Mouse (Mus musculus) cerebellum, postnatal 25 days (tissue): ENCODE data around the gene Pax3.

Source experiments
- DNase-seq, 2 experiments: peaks; one replicate each; pipeline ENCODE4 v3.0.0; 2021; ENCODE audit warnings: mixed read lengths in 2 of 2

The Pax3 gene

DNA sequence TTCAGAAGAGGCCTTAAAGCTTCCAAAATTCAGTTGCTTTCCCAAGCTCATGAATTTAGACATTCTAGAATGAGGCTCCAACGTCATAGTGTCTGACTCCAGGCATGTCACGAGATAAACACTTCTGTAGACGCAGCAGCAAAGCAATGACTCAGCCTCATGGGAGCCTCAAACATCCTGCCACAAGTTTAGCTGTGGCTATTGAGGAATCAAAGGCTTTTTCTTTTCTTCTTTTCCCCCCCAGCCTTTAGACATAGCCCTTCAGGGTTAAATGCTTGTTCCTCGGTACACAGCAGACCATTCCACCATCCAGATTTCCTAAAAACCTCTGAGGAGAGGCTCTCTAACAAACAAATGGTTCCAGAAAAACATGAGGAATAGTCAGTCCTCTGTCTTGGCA lies 139.0 kb downstream of the Pax3 start:
- DNase-seq = no peak

- DNase-seq = no peak
These were observed 143.3 kb downstream of the Pax3 start for GRCm38 (mm10) chr1:78053677-78054076.
